Mouse (Mus musculus): Measurements from ENCODE around the gene Clec1b. TPM values are rescaled to one million over a fixed set of nuclear protein-coding genes. Genes with fewer than 3 reads are reported as not detected.
A peak's percentile ranks its signal among the peaks of the same experiment; 100 is the strongest.

Gene Clec1b
- total RNA-seq, 2 experiments from 2014 or later: not detected

DNA sequence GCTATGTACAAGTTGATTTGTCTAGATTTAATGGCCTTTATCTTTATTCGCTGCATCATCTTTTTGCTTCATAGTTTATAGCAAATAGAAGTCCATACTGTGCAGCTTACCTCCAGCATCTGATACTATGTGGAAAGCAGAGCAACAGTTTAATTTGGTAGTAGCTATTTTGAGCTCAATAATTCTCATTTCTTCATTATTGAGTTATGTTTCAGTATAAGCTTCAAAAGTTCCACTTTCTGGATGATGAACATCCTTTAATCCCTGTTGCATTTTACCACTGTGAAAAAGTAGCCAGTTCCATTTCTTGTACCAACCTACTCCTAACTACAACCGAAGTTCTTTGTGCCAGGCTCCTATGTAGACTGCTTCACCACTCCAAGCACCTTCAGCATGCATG lies 11.5 kb downstream of the Clec1b start, which contains the start of gene Clec9a:
Gene Clec9a, plus strand, starts transcription at position 301 of the 400 bp plus-strand sequence.
- no peak for DNase-seq (ENCODE audit: low spot score)

DNA sequence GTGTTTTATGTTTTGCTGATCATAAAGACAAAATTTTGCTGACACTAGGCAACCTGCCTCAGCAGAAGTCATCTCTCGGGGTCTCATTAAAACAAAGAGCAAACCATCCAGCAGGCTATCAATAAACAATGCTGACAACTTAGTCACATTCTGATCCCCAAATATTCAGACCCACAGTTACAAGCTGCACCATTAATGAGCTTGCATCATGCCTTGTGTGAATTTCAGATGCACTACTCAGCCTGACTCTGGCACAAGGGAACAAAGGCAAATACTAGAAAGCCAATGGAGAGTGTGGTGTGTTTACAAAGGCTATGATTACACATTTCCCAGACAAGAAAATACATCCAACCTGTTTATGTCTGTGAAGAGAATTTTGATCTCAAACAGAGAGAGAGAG lies 17.1 kb downstream of the Clec1b start:
- no peak for DNase-seq (ENCODE audit: low spot score)

DNA sequence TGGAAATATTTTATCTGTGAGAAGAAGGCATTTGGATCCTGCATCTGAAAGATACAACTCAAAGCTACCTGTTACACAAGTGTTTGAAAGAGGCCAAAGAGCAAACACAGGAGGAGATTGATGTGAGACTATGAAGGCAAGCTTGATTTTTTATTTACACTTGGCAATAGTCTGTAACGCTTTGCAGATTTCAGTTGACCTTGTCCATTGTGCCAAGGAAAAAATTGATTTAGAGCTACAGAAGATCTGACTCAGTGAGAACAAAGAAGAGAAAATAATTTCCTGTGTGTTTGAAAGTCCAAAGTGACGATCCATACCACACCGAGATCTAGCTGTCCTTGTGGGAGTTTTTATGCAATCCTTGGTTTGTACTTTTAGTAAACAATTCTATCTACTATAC lies 25.2 kb downstream of the Clec1b start:
- no peak for DNase-seq (ENCODE audit: low spot score)

DNA sequence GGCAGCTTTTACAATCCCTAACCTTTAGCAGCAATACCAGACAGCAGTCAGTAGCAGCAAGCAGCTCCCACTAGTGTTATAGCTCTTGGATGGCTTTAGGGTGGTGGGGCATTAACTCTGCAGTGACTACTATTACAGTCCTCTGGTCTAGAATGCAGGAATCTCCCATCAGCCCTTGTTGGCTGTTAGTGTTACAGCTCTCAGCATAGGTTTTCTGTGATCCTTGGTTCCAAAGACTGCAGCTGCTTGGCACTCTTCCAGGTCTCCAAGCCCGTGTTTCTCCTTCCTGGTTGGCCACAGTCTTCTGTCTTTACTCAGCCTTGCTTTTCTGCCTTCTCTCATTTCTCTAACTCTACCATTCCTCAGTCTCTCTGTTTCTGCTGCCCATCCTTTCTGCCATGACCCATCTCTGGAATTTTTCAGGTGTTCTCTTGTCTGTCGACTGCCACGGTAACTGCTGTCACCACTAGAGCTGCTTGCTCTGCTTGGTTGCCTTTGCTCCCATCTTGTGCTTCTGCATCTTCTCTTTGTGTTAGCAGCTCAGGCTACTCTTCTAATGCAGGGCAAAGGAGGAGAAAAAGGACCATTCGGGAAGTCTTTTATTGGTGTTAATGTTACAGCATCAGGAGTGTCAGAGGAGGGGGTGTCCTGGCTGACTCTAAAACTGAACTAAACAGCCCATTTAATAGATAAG lies 26.1 kb downstream of the Clec1b start:
- DNase-seq (ENCODE audit: low spot score): peak; percentile 32

DNA sequence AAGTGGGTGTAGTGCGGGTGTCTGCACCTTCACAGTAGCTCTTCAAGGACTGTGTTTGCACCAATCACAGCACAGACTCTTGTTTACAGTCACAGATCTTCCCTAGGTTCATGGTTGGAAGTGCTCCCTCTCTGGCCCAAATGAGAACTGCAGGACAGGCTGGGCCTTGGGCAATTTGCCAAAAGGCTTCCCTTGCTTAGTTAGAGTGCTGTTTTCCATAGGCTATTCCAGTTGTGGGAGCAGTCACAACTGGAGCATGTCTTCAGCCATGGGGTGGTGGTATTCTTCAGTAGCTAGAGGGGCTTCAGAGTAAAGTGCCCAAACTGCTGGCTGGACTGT lies 26.6 kb downstream of the Clec1b start:
- peak; percentile 77 for DNase-seq (ENCODE audit: low spot score)

DNA sequence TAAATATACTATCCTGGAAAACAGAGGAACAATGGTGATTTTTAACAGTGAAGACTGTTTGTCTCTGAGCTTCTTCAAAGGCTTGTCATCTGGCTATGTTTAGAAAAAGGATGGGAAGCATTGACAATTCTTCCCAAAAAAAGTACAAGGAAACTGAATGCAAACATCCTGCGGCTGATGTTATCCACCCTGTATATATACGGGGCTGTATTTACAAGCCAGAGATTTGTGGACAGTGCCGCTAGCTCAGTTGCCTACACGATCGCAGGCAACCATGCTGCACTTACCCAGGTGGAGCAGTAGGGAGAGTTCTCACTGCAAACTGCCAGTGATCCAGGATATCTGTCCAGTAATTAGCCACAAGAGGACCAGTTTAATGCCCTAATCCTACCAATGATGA lies 28.1 kb downstream of the Clec1b start:
- DNase-seq (ENCODE audit: low spot score): no peak

DNA sequence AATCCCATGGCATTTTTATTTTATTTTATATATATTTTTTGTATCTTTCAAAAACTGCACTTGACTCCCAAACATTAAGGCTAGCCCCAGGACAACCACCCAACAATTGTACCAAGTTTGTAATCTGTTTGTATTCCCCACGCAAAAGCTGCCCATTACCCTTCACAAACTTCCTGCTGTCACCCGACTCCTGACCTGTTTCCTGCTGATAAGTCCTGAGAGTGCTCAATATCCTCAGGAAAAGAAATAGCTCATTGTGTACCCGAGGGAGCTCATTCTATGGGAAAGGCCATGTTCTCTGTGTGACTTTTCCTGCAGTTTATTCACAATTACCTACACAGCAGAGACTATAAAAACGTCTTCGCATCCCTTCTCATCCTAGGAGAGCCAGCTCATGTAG lies 28.7 kb downstream of the Clec1b start:
- DNase-seq (ENCODE audit: low spot score): no peak

DNA sequence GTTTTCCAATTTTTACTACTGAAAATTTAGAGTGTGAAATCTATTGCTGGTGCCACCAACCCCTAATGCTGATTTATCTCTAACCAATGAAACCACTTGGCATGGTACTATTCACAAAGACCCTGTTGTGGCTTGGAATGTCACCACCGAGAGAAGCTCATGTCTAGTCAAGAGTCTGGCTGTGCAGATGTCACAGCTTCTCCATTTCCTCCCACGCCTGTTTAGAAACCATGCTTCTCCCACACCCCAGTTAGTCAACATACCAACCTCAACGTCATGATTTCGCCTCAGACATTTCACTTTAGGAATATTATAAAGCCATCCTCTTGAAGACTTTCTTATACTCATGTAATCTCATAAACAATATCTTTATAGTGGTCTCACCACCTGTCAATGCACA lies 30.2 kb downstream of the Clec1b start:
- no peak for DNase-seq (ENCODE audit: low spot score)

DNA sequence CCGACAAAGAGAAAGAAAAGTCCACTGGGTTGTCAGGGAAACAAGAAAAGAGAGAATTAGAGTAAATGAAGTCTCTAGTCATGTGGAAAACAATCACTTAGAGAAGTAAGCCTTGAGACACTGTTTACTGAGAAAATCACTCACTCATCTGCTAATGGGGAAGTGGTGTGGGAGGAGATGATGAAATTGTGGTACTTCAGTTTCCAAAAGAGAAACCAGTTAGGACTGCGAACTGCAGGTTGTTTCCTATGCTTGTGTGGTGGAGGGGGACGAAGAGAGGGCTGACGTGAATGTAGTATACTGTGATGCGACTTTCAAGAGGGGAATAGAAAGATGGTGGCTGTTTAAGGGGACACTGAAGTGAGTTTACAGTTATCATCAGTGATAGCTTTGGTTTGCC lies 37.1 kb downstream of the Clec1b start:
- no peak for DNase-seq (ENCODE audit: low spot score)

DNA sequence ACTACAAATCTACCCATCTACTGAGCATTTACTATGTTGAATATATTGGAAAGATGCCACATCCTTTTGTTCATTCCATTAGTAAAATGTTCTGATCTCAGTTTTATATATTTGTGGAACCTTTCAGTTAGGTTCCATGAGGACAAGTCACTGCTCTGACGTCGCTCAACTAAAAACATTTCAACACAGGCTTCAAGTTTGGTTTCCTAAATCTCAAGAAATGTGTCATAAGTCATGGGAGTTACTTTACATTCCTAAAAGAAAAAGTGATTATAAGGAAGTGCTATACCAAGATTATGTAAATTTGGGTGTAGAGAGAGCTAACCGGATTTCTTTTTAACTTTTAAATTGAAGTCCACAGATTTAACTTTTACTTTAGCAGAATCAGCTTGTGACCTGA lies 38.9 kb downstream of the Clec1b start:
- DNase-seq (ENCODE audit: low spot score): no peak

DNA sequence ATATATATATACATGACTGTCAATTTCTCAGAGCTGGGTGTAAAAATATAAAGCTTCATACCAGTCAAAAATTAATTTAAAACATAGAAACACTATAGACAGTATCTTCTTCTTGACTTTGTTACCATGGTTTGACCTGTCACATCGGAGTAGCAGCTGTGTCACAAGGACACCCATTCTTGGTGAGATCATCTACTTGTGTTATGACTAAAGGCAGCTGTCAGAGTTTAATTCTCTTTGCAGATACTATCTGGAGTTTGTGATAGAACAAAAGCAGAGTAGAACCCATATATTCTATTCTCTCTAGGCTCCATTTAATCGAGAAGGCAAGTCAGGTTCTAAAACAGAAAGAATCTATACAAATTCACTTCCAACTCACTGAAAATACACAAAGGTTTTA lies 40.9 kb downstream of the Clec1b start:
- DNase-seq (ENCODE audit: low spot score): no peak

DNA sequence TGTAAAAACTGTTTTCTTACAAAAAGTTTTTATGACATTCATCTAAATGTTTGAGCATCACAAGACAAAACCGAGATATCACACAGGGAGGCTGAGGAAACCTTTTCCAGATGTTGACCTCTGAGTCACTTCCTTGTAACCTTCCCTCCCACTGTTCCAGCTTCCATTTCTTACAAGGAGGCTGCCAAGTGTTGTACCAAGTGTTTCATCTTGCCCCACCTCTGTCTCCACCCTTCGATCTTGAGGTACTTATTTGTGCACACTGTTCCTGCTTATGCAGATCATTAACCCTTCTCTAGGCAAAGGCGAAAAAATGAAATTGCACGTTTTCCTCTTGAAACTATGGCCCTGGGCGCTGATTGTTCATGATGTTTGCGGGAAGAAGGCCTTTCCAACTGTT lies 52.6 kb downstream of the Clec1b start:
- DNase-seq (ENCODE audit: low spot score): peak; percentile 32

DNA sequence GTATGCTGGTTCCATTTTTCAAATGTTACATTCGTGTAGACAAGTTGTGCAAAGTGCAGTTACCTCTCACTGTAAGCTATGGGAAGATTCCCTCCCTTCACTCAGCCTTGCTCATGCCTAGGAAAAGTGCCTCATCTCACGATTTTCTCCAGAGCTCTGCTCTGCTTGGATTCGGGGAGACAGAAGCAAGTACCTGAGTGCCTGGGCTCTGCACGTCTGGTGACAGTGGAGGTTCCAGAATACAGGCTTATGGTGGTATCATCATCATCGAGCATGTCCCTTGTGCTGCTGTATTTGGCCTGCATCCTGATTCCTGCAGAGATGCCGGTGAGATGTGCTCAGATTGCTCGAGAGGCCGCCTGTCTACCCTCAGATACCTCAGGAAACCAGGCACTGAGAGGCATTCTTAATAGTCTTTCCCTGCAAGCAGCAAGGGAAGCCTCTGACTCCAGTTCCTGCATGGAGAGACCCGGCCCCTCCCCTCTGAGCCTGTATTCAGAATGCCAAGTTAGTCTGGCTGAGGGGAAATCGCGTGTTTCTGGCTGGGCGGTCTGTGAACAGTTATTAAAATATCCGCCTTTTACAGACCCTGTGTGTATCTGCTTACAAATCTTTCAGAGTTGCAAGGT lies 54.4 kb downstream of the Clec1b start, which contains the start of gene Clec1a:
Gene Clec1a, minus strand, starts transcription at position 590 of the 629 bp plus-strand sequence.
- peak; percentile 47 for DNase-seq (ENCODE audit: low spot score)

Other genes starting within 250 kb of the Clec1b start
- 10 to 100 TPM; 54.9 to 94.0 TPM for gene Clec2d, start 216.7 kb upstream of the Clec1b start, total RNA-seq (2021)
- under 1 TPM in 1 of 2 experiments, not detected in 1; 0.12 TPM for gene Cd69, start 121.9 kb upstream of the Clec1b start, total RNA-seq (2021)
- not detected for gene 4922502D21Rik, start 65.5 kb upstream of the Clec1b start, total RNA-seq (2021)
- gene Clec12a, start 54.6 kb upstream of the Clec1b start, total RNA-seq (2021): under 1 TPM; 0.16 to 0.17 TPM
- not detected for gene Clec12b, start 11.4 kb upstream of the Clec1b start, total RNA-seq (2021)
- not detected for gene Clec9a, start 11.6 kb downstream of the Clec1b start, total RNA-seq (2021)
- gene Clec1a, start 54.7 kb downstream of the Clec1b start, total RNA-seq (2021): 1 to 10 TPM; 1.6 to 1.8 TPM
- gene Olr1, start 109.9 kb downstream of the Clec1b start, total RNA-seq (2021): under 1 TPM in 1 of 2 experiments, not detected in 1; 0.31 TPM
- not detected for gene Tmem52b, start 115.3 kb downstream of the Clec1b start, total RNA-seq (2021)
- gene Gabarapl1, start 135.9 kb downstream of the Clec1b start, total RNA-seq (2021): 100 to 1,000 TPM in 1 of 2 experiments, 10 to 100 TPM in 1; 61.3 to 105 TPM
- gene Klre1, start 180.6 kb downstream of the Clec1b start, total RNA-seq (2021): not detected
- not detected for gene Klrd1, start 194.5 kb downstream of the Clec1b start, total RNA-seq (2021)
- not detected for gene Klrk1, start 226.6 kb downstream of the Clec1b start, total RNA-seq (2021)
- not detected for gene Klrc3, start 246.0 kb downstream of the Clec1b start, total RNA-seq (2021)

All from gastrocnemius, adult 18-20 months (tissue).